Comparison of ENCODE assay signal across 8 mouse cellular contexts in genomic region chr7:79728219-79728618, GRCm38 (mm10). TPM values are rescaled to one million over a fixed set of nuclear protein-coding genes. Genes with fewer than 3 reads are reported as not detected.
DNase-seq lines count a peak whose midpoint lies in the region; ATAC-seq and TF ChIP-seq lines count a peak whose summit lies in the region.

No protein-coding gene starts in this region.

- TF ChIP-seq CTCF in E14TG2a.4 (conservative IDR thresholded peaks at IDR 0.05; ENCODE audit: low read length) = peak; percentile 95
- peak; percentile 86 for TF ChIP-seq CTCF in liver, adult 2 months (IDR thresholded peaks at IDR 0.05; ENCODE audit: low read depth, low read length)

- peak; percentile 65 to 67 for DNase-seq in B cell, adult 2 months
- peak; percentile 71 for DNase-seq in c-Kit-positive CD71-positive TER-119-negative erythroid progenitor cells, embryonic 14.5 days (ENCODE audit: low read depth)
- DNase-seq in frontal cortex, postnatal 36 days (ENCODE audit: low spot score in 2 of 2) = peak; percentile 44 to 61
- peak; percentile 71 for DNase-seq in kidney, adult 18-20 months
- DNase-seq in liver, adult 2 months (ENCODE audit: extremely low read depth, low read depth, low spot score) = no peak
- DNase-seq in neural tube, embryonic 11.5 days (ENCODE audit: low spot score) = peak; percentile 79
- DNase-seq in urinary bladder, postnatal 14 days (ENCODE audit: low spot score) = peak; percentile 58

- H3K79me2 ChIP-seq in liver, adult 2 months (ENCODE audit: control insufficient read depth, insufficient read depth, low read length) = no peaks in the 10 kb centered on the region

- no peak overlapping the region for H3K4me3 ChIP-seq in E14TG2a.4 (replicated peaks; ENCODE audit: low read length)
- H3K4me3 ChIP-seq in liver, adult 2 months (ENCODE audit: insufficient read depth, low read depth, low read length) = no peak overlapping the region
- no peak overlapping the region for H3K4me3 ChIP-seq in neural tube, embryonic 11.5 days (ENCODE audit: low read depth, low read length)

- peaks cover 44% of the 10 kb centered on the region for H3K27me3 ChIP-seq in E14TG2a.4 (ENCODE audit: insufficient read depth, low read length)
- H3K27me3 ChIP-seq in liver, adult 2 months (ENCODE audit: control insufficient read depth, insufficient read depth, low read length) = no peaks in the 10 kb centered on the region
- H3K27me3 ChIP-seq in neural tube, embryonic 11.5 days (ENCODE audit: control insufficient read depth, insufficient read depth, low read length) = no peaks in the 10 kb centered on the region

- H3K9ac ChIP-seq in liver, adult 2 months (ENCODE audit: low read depth, low read length) = no peak overlapping the region
- H3K9ac ChIP-seq in neural tube, embryonic 11.5 days (ENCODE audit: low read length) = no peak overlapping the region

- WGBS in liver, adult 2 months = 29% methylated on average over 6 of the region's 6 CpGs
- WGBS in neural tube, embryonic 11.5 days = 27% methylated on average over 6 of the region's 6 CpGs

- no peak for TF ChIP-seq POLR2A in liver, adult 2 months (IDR thresholded peaks at IDR 0.05; ENCODE audit: extremely low read depth, insufficient read depth, low read length)

- H3K9me3 ChIP-seq in E14TG2a.4 (ENCODE audit: low read length) = no peaks in the 10 kb centered on the region
- no peaks in the 10 kb centered on the region for H3K9me3 ChIP-seq in neural tube, embryonic 11.5 days (ENCODE audit: control insufficient read depth, low read length)

- no peak overlapping the region for H3K4me2 ChIP-seq in neural tube, embryonic 11.5 days (ENCODE audit: low read depth)

- 0 out of 2 replicates have a peak, but pooled peaks have one; percentile 41 for ATAC-seq in neural tube, embryonic 11.5 days (ENCODE audit: insufficient read depth, low FRiP score, low TSS enrichment)

- peaks cover 22% of the 10 kb centered on the region for H3K4me1 ChIP-seq in E14TG2a.4 (replicated peaks; ENCODE audit: low read depth, low read length)
- H3K4me1 ChIP-seq in liver, adult 2 months (ENCODE audit: control insufficient read depth, insufficient read depth, low read length) = no peaks in the 10 kb centered on the region
- no peaks in the 10 kb centered on the region for H3K4me1 ChIP-seq in neural tube, embryonic 11.5 days (ENCODE audit: control insufficient read depth, insufficient read depth, low read length)

- H3K27ac ChIP-seq in liver, adult 2 months (replicated peaks; ENCODE audit: insufficient read depth, low read depth, low read length) = no peak overlapping the region
- no peak overlapping the region for H3K27ac ChIP-seq in neural tube, embryonic 11.5 days (ENCODE audit: low read depth, low read length)

- H3K36me3 ChIP-seq in E14TG2a.4 (ENCODE audit: insufficient read depth, low read length) = no peaks in the 10 kb centered on the region
- no peaks in the 10 kb centered on the region for H3K36me3 ChIP-seq in liver, adult 2 months (ENCODE audit: control insufficient read depth, insufficient read depth, low read length)
- no peaks in the 10 kb centered on the region for H3K36me3 ChIP-seq in neural tube, embryonic 11.5 days (ENCODE audit: control insufficient read depth, insufficient read depth, low read length)

RNA-seq across cellular contexts. Expression of gene Plin1, which starts 4.5 kb away (rescaled TPM):
- 0.60 and 0.74 TPM in 2 replicates for total RNA-seq in liver, adult 2 months (2014; rRNA removed)
- not detected in 2 replicates for polyA plus RNA-seq in liver, adult 2 months (2012; rRNA removed)
- polyA plus RNA-seq in neural tube, embryonic 11.5 days (2014; fragmentation: Nextera tagmentation; extraction: Ambion mirVana) = 0.15 TPM in 1 of 2 replicates, not detected in the other

RNA-seq across cellular contexts. Expression of gene Kif7, which starts 12.7 kb away (rescaled TPM):
- 0.20 and 0.37 TPM in 2 replicates for total RNA-seq in liver, adult 2 months (2014; rRNA removed)
- 0.21 TPM in 2 replicates for polyA plus RNA-seq in liver, adult 2 months (2012; rRNA removed)
- polyA plus RNA-seq in neural tube, embryonic 11.5 days (2014; fragmentation: Nextera tagmentation; extraction: Ambion mirVana) = 5.0 and 5.2 TPM in 2 replicates

RNA-seq across cellular contexts. Expression of gene Pex11a, which starts 14.7 kb away (rescaled TPM):
- total RNA-seq in liver, adult 2 months (2014; rRNA removed) = 17.2 and 18.1 TPM in 2 replicates
- polyA plus RNA-seq in liver, adult 2 months (2012; rRNA removed) = 40.3 and 43.8 TPM in 2 replicates
- polyA plus RNA-seq in neural tube, embryonic 11.5 days (2014; fragmentation: Nextera tagmentation; extraction: Ambion mirVana) = 8.2 and 9.9 TPM in 2 replicates

RNA-seq across cellular contexts. Expression of gene Wdr93, which starts 14.7 kb away (rescaled TPM):
- total RNA-seq in liver, adult 2 months (2014; rRNA removed) = 0.74 and 0.81 TPM in 2 replicates
- 0.10 and 0.21 TPM in 2 replicates for polyA plus RNA-seq in liver, adult 2 months (2012; rRNA removed)
- 0.09 and 0.45 TPM in 2 replicates for polyA plus RNA-seq in neural tube, embryonic 11.5 days (2014; fragmentation: Nextera tagmentation; extraction: Ambion mirVana)
